Mouse (Mus musculus) testis, adult 2 months (tissue): ENCODE data around the gene Cd96.

Experiments
- CTCF ChIP-seq: fragments of 200-500 bp; IDR thresholded peaks from 2 replicates; pipeline ENCODE4 v1.5.1; 2012; ENCODE audit warnings: low read depth, mild to moderate bottlenecking, inconsistent platforms, low read length, moderate library complexity; ENCODE audit not compliant: control insufficient read depth, insufficient read depth, insufficient replicate concordance
- POLR2A ChIP-seq: fragments of 200-500 bp; IDR thresholded peaks from 2 replicates; pipeline ENCODE4 v1.6.1; 2012; ENCODE audit warnings: low read depth, mild to moderate bottlenecking, inconsistent platforms, low read length, moderate library complexity; ENCODE audit not compliant: control insufficient read depth

DNA sequence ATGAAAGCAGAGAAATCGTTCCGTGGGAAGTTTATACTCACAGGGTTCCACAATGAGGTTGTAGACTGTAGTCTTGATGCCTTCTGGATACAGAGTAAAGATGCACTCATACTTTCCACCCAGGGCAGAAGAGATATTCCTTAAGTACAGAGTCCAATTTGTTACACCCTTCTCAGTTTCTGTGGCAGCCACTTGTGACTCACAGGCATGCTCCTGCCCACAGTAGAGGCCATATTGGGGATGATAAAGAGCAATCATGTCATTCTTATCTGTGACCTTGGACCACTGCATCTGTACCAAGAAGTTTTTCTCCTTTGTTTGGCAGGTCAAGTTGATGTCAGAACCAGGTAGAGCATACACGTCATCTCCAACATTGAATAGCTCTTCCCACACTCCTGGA lies 2.4 kb downstream of the Cd96 start:
- TF ChIP-seq CTCF (no peak), POLR2A (no peak)
